Mouse (Mus musculus) spleen, postnatal 4 days (tissue): Measurements from ENCODE around the gene C5ar1.
"Not testable (repeated sequence)": the region's sequence is repeated elsewhere in the genome, so short reads cannot be mapped to it uniquely, and the experiment has no call there.

Experiments used
- DNase-seq, 2 experiments: peaks; one replicate each; pipeline ENCODE4 v3.0.0; 2022; ENCODE audit warnings: low spot score in 2 of 2

The C5ar1 gene

DNA sequence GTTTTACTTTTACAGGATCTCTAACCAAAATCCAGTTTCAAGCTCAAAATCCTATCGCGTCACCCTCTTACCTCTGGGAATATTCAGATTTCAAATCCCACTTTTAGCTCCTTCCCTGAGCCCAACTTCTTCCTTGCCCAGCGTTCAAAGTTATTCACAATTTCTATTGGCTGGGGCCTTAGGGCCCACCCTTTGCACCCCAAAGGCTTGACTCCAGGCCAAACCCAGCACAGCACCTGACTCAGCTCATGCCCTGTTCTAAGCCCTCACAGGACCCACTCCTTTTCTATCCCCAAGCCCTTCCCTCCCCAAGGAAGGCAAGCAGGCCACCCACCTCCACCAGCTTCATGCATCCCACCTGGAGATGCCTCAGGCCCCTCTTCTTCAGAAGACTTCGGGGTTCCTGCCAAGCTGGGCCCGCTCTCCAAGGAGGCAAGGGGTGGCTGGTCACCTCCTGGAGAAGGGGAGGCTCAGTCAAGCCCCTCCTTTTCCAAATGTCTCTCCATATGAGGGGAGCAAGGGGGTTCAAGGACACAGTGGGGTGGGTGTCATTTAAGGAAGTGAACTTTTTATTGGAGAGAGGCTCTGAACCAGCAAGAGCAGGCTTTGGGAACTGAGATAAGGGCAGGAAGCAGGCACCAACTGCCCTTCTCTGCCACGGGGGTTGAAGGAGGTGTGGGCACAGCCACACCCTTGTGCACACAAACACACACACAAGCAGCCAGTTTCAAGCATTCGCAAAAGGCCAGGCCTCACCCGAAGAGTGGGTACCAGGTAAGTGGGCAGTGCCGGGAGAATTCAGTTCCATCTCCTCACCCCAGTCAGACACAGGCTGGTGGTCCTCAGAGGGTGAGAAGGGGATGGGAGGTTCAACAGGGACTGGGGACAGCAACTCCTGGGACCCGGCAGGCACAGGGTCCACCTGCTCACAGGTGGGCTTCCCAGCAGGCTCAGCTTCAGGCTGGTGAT lies 15.9 kb upstream of the C5ar1 start:
- peak in 1 of 2 experiments; percentile 48 for DNase-seq

DNA sequence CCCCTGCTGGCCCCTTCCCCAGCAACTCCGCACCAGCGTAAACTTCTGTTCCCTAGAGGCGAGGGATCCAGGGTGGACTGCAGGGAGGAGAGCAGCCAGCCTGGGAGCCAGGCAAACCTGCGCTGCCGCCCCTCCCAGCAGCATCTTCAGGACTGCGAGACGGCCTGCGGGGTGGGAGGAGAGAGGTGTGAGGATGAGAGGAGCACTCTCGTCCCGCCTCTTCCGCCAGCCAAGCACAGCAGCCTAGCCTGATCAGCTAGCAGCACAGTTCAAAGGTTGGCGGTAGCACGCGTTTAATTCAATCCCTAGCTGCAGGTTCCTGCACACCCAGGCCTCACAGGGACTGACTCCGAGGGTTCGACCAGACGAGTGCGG lies 14.4 kb upstream of the C5ar1 start:
- DNase-seq, result peak; percentile 79 to 88

DNA sequence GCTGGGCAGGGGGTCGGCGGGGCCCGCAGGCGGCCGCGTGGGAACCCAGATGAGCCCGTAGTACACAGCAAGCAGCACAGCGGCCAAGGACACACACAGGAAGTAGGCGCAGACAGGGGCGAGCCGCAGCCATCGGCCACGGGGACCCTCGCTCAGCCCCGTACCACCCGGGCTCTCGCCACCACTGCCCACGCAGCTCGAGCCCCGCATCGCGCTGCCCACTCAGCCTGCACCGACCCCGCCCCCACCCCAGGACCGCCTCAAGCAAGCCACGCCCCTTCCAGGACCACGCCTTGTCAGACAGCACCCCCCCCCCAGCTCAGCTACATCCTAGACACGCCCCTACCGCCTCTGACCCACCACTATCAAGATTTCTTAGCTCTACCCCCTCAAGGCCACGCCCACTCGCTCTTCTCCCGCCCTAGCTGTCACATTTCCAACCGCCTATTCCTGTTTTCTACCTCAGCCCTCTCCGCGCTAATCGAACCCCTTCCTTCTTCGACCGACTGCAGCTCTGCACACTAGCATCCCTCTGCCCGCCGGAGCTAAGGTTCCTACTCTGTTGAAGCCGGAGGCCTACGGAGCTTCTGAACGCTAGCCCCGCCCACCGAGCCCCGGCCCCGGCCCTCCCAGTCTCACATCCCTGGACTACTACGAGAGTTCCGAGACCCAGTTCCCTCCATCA lies 13.9 kb upstream of the C5ar1 start, which contains the start of gene Inafm1:
Inafm1 (minus strand) TSS at position 537 of the 685 bp plus-strand sequence.
- peak; percentile 88 to 92 for DNase-seq

DNA sequence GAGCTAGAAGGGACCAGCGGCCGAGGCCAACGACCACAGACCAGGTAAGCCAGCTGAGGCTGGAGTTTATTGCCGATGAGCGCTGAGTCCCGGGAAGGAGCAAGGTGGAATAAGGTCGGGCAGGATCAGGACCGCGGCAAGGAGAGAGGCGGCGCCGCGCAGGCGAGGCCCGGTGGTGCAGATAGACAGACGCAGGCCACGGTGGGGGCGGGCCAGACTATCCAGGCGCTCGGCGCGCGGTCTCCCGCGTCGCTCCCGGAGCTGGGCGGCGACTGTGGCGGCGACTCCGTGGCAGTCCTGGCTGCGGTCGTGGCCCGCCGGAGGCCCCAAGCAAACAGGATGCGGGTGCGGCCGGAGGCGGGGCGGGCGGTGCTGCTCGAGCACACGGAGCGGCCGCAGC lies 13.3 kb upstream of the C5ar1 start:
- peak; percentile 80 to 90 for DNase-seq

DNA sequence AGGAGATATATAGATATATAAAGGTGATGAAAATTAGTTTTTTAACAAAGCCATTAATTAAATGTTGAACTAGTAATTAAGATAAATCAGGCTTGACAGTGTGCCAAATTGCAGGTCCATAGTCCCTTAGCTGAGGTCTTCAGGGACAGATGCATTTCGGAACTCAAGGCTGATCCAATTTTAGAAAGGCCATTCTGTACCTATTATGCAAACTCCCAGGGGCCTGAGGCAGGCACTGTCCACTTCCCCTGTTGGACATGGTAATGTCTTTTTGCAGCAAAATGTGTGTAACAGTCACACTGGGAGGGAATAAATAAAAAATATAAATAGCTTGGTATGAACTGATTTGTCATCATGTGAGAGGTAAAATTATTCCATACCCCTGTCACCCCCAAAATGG lies 11.8 kb upstream of the C5ar1 start:
- DNase-seq, result no peak

DNA sequence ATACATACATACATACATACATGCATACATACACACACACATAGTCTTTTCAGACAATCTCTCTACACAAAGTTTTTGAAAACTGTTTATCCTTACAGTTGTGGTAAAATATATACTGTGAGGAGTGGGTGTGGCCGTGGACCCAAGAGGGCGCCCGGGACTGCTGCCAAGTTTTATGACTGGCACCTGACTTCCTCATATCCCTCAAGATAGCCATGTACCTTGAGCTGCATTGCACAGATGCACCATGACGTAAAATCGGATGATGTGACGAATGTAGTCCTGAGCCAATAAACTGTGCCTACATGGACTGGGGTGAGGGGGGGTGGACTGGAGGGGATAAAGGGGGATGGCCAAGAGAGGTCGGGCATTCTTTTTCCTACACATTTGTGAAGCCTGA lies 7.3 kb upstream of the C5ar1 start:
- DNase-seq, result not testable (repeated sequence)

DNA sequence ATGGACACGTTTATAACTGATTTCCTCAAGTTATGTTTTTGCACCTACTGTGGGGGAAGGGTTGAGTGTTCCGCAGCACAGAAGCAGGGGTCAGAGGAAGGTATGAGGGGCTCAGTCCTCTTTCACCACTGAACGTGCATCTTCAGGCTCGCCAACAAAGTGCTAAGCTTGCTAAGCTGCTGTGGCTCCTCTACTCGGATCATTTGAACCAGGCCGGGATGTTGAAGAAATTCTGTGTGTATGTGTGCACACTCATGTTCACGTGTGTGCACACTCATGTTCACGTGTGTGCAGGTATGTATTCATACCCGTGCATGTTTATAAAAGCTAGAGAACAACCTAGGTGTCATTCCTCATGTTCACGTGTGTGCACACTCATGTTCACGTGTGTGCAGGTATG lies 6.5 kb upstream of the C5ar1 start:
- DNase-seq, result no peak

DNA sequence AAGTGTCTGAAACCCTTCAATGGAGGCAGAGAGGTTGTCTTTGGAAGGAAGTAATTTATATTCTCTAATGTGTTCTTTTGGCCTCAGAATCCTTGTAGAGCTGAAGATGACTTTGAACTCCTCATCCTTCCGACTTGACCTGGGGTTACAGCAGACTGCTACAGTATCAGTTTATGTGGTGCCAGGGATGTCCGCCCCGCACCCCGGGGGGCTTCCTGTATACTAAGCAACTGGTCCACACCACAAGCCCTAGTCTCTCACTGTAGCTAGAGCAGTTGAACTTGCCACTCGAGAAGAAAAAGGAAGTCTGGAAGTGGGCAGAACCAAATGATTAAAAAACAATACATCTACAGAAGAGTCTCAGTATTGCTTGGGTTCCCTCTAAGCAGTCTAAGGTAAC lies 4.5 kb upstream of the C5ar1 start:
- DNase-seq, result peak in 1 of 2 experiments; percentile 11

DNA sequence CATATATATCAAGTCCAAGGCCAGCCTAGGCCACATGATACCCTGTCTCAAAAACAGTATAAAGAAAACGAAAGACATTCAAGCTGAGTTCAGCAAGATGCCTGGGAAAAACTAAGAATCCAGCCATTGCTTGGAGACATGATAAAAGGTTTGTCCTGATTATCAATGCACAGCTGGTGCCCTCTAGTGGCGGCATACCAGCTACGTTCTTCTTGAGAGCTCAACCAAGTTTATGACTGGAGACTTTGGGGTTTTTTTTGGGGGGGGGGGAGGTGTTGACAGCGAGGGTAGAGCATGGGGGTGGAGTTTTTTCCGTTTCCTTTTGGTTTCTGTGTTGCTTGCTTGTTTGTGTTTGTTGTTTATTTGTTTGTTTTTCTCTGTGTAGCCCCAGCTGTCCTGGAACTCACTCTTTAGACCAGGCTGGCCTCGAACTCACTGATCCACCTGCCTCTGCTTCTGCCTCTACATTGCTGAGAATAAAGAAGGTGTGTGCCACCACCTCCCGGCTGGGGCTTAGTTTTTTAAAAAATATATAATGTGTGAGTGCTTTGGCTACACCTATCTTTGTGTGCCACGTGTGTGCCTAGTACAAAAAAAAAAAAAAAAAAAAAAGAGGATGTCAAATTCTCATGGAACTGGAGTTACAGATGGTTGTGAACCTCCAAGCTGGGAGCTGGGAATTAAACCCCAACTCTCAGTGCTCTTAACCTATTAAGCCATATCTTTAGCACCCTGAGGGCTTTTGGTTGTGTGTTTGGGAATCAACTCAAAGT lies 3.9 kb upstream of the C5ar1 start:
- DNase-seq, result peak; percentile 79 to 92

DNA sequence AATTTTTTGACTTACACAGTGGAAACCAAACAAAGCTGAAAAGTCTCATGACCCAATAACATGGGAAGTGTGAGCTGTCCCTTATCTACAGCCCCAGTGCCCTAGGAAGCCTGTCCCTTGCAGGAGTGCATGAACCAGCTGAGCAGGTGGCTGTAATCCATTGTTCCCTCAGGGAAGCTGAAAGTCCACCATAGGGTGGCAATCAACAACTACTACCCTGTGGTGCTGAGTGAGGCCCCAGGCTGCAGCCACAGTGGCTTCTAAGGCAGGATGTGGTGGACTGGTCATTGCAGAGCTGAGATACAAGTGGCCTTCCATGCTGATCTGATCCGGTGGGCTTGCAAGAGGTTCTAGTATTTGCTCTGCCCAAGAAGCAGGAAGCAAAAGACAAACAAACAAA lies 1.8 kb upstream of the C5ar1 start:
- no peak for DNase-seq

DNA sequence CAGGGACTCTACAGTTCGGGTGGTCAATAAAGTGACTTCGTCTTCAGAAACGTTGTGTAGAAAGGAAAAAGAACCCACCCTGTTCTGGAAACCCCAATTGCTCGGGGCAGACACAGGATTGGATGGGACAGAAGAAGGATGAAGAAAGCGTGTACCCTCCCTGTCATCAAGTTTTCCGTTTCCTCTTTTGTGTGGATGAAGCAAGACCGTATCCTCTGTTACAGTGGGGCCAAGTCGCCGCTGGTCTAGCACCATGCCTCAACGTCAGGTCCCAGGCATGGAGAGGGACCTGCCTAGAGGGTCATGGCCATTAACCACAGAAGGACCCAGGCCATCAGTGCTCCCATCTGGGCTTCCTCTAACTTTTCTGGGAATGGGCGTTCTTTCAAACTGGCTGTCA lies 1.5 kb downstream of the C5ar1 start:
- no peak for DNase-seq

DNA sequence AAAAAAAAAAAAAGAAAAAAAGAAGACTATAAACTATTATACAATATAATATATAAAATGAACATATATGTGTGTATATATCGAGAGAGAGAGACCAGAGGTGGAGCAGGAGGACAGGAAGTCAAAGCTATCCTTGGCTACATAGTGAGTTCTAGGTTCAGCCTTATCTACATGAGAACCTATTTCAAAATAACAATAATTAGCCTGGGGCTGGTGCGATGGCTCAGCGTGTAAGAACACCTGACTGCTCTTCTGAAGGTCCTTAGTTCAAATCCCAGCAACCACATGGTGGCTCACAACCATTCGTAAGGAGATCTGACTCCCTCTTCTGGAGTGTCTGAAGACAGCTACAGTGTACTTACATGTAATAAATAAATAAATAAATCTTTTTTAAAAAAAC lies 3.4 kb downstream of the C5ar1 start:
- DNase-seq, result not testable (repeated sequence)

DNA sequence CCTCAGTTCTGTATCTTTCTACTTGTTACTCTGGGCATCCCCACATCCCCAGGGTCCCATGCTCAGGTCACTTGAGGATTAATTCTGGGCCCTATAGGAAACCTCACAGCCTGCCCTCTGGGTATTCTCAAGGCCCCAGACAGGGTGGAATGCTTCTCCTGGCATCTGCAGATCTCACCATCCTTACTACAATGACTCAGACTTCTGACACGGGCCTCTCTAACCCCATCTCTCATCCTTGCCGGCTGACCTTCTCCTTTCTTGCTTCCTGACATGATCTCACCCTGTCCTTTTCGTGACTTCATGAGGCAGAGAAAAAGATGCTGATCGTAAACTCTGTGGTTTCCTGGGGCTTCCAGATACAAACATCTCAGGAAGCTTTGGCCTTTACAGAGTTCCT lies 5.1 kb downstream of the C5ar1 start:
- no peak for DNase-seq

DNA sequence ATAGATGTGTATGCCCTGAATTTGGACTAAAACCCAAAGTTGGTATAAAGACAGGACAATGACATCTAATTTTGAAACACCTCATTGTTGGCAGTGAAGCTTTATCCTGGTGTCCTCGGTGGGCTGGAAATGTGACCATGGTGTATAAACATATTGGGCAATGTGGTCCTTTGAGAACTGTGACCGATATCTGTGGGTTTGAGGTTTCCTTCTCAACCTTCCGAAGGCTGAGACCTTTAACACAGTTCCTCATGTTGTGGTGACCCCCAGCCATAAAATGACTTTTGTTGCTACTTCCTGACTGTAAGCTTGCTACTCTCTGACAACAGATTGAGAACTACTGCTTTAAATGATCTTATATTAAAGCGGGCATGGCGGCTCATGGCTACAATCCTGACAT lies 8.7 kb downstream of the C5ar1 start:
- DNase-seq, result no peak

DNA sequence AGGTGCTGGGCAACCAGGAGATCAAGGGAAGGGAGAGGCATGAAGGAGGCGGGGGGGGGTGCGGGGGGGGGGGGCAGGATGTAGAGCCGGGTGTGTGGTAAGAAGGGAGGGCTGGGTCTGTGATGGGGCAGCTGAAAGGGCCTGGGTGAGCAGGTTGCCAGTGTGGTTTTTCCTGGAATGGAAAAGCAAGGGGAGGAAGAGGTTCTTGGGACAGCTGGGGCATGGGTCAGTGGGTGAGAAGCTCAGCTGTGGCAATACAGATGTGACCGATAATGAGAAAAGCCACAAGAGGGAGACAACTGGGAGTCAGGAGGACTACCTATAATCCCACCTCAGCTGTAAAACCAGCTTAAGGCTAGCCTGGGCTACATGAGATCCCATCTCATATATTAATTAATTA lies 13.4 kb downstream of the C5ar1 start:
- no peak for DNase-seq

DNA sequence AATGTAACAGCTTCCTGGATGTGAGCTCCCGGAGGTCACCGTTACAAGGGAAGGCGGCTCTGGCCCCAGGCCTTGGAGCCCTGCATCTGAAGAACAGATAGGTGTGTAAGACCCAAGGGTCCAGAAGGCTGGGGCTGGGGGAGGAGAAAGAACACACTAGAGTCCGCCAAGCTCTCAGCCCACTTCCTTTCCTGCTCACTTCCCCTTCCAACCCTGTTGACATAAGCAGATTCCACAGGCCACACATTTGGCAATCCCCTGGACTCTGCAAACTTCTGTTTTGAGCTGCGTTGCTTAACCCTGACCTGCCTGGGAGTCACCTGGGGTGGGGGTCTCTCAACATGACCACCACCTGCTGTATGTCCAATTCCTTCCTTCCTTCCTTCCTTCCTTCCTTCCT lies 15.3 kb downstream of the C5ar1 start, which contains the start of gene C5ar2:
C5ar2 (minus strand) TSS at position 88 of the 400 bp plus-strand sequence.
- no peak for DNase-seq

DNA sequence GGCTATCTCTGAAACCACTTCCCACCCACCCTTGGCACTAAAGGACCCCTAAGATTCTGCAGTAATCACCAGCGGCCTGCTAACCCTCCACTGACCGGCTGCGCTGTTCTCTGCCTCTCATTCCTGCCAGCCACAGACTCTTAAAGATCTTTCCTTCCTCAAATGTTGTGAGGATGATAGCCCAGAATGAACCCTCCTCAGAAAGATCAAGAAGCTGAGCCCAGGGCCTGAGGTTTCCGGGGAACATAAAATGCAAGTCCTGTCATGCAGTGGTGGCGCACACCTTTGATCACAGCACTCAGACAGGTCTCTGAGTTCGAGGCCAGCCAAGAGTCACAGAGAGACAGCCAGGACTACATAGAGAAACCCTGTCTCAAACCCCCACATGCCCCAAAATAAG lies 17.1 kb downstream of the C5ar1 start:
- no peak for DNase-seq

DNA sequence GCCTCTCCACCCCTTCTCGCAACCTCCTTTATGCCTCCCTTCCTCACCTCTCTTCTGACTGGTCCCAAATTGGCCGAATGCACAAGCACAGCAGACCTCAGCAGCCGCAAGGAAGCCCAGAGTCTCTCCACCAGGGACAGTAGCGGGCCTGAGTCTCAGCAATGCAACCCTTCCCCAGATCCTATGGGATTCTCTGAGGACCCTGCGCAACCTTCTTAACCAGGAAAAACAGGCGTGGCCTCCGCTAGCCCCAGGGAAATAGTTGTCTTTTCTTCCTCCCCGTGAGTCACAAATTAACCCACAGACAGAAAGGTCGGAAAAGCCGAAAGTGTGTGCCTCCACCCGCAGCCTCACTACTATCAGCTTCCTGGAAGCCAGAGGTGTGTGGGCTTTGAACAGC lies 17.6 kb downstream of the C5ar1 start:
- DNase-seq, result no peak

DNA sequence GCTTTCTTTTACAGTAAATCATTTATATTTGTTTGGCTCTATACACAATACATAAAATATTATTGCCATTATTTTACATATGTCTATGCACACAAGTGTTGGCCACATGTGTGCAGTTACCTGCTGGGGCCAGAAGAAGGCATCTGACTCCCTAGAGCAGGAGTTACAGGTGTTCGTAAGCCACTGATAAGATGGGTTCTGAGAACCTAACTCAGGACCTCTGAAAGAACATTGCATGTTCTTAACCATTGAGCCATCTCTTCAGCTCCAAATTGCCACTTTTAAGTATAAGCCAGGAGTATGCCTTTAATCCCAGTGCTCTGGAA lies 18.4 kb downstream of the C5ar1 start:
- no peak for DNase-seq

DNA sequence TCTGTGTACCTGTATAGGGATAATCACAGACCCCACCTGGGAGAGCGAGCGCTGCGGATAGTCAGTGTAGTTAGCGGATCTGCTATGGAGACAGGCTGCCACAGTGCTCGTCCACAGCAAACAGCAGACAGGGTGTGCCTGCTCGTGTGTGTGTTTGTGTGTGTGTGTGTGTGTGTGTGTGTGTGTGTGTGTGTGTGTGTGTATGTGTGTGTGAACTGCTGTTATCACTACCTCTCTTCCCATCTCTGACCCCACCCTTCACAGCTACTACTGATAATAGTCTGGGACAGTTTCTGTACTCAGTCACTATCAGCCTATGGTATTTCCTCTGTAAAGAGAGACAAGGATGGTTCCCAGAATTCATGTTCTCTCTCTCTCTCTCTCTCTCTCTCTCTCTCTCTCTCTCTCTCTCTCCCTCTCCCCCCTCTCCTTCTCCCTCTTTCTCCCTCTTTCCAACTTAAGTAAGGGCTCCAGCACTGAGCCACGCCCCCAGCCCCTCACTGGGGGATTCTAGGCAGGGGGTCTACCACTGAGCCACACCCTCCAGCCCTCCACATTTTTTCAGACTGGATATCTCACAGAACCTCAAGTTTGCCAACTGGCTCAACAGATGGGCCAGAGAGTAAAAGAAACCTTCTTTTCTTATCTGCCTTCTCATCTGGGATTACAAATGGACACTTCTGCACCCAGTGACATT lies 18.9 kb downstream of the C5ar1 start:
- no peak for DNase-seq

DNA sequence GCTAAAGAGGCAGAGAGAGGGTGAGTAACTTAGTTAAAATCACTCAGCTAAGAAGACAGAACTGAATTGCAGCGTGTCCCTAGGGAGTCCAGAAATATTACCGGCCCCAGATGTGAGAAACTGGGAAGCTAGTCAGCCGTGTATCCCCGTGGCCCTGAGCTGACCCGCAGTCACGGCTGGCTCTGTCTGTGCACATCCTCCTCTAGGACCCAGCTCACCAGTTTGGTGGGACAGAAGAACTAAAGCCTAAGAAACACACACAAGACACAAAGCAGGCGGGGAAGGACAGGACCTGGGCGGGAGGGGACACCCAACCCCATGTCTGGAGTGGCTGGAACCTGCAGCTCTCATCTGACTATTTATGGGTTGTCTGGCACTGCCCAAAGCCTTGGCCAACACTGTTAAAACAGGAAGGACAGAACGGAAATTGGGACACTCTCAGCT lies 19.8 kb downstream of the C5ar1 start:
- peak; percentile 58 to 80 for DNase-seq

DNA sequence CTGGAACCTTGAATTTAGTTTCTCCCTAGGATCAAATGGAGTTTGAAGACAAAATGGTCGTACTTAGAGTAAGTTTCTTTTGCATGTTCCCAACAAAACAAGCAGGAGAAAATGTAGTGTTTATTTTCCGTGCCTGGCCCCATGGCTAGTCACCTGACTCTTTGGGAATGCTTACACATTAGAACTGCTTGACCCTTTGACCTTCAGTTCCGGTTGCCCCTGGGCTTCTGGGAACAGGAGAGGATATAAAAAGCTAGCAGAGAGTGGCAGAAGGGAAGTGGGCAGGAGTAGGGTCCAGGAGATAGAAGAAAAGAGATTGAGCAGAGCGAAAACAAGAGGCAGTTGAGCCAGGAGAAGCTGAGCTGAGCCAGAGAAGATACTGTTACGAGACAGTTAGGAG lies 29.5 kb downstream of the C5ar1 start:
- no peak for DNase-seq
